Mouse (Mus musculus): ENCODE measurements around the gene Sqor. TPM values are rescaled to one million over a fixed set of nuclear protein-coding genes. Genes with fewer than 3 reads are reported as not detected.

Sqor gene
- polyA plus RNA-seq (2017; shearing (Covaris generic)) = 1 to 10 TPM; 6.9 to 9.1 TPM

DNA sequence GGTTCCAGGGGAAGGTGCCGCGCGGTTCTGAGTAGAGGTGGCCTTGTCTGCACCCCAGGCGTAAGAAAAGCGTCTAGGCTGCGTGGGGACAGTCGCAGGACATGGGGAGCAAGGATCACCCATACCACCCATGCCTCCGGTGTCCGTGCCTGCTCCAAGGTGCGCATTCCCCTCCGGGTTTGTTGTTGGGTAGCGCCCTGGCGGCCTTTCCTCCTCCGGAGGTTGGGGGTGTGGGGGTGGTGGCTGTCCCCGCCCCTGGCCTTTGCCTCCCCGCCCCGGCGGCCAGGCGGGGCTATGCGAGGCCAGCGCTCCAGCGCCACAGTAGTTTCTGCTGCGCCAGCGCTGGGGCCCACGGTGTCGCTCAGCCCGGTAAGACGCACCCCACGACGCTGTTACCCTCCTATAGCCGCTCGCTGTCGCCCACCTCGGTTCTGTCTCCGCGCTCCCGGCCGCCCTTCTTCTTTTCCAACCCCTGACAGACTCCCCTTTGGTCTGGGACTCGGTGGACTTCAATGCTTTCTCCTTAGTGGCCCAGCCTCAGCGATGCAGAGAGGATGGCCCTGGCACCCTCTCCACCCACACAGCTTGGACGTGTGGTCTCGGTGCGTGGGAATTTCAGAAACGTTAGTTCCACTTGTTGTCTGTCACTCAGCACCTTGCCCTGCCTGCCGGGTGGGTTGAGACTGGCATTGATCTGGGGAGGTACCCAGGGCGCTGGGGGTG lies at the start of gene Sqor:
TSS of gene Sqor (plus strand) at position 167 of the 723 bp plus-strand sequence.

DNA sequence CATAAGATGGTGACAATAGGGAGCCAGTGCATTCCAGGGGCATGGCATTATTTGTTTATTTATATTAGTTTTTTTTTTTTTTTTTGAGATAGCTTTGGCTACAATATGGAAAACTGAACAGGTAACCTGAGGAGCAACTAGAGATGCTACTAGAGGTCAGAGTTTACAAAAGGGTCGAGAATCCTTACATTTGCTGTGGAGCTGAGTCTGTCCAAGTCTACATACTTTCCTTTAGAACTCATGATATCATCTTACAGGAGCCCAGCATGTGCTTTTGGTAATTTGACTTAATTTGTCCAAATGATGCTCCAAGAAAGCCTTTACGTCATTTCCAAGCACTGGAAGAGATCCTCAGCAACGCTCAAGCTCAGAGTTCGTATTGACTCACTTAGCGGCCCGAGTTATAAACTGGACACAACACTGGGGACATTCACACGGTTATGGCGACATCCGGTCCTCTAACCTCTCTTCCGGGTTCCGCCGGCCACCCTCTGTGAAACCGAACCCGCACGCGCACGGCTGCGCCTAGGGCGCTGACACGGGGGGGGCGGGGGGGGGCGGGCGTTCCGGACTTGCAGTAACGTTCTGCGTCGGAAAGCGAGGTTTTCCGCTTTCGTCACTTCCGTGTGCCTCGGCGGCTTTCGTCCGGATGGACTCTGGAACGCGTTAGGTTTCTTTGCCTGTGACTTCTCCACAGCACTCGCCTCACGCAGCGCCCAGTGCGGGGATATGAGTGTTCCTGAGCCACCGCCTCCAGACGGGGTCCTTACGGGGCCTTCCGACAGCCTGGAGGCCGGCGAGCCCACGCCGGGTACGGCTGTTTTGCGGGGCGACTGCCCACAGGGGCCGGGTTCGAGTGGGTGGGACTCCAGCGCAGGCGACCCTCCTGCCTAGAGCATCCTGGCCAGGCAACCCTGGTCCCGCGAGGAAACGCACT lies 26.9 kb upstream of the Sqor start, which contains the start of gene Bloc1s6:
TSS of gene Bloc1s6 (plus strand) at position 610 of the 937 bp plus-strand sequence.

Other genes starting within 250 kb of the Sqor start
- gene Gatm, start 153.9 kb upstream of the Sqor start, polyA plus RNA-seq (2017; shearing (Covaris generic)) = 1 to 10 TPM in 1 of 2 experiments, under 1 TPM in 1; 0.63 to 1.7 TPM
- 1 to 10 TPM in 1 of 2 experiments, under 1 TPM in 1; 0.75 to 5.3 TPM for gene AA467197, start 128.3 kb upstream of the Sqor start, polyA plus RNA-seq (2017; shearing (Covaris generic))
- gene Slc30a4, start 62.6 kb upstream of the Sqor start, polyA plus RNA-seq (2017; shearing (Covaris generic)) = 1 to 10 TPM in 1 of 2 experiments, under 1 TPM in 1; 0.62 to 4.3 TPM
- gene Bloc1s6, start 26.7 kb upstream of the Sqor start, polyA plus RNA-seq (2017; shearing (Covaris generic)) = 10 to 100 TPM; 43.4 to 47.9 TPM